Mouse (Mus musculus): Measurements from ENCODE around the gene Lhb. TPM values are rescaled to one million over a fixed set of nuclear protein-coding genes. Genes with fewer than 3 reads are reported as not detected.

Gene Lhb
- polyA plus RNA-seq, 1 experiment, result not detected

GRCm38 (mm10) chr7:45443526-45444420 is 23.2 kb downstream of the Lhb start:
- no peak for TF ChIP-seq CTCF (IDR thresholded peaks at IDR 0.05; ENCODE audit: insufficient read depth, low read depth, low read length)
- no peak for TF ChIP-seq POLR2A (IDR thresholded peaks at IDR 0.05; ENCODE audit: insufficient read depth, low read depth, low read length)
- Histone ChIP-seq H3K4me3 (ENCODE audit: insufficient read depth, low read depth, low read length) (no peak overlapping the region), H3K27ac (ENCODE audit: insufficient read depth, low read depth, low read length) (no peak overlapping the region), H3K4me1 (ENCODE audit: control insufficient read depth, insufficient read depth, low read length) (0 out of 2 replicates have a peak, but pooled peaks cover 2% of the 10 kb centered on the region)
- 92% methylated on average over 22 of the region's 22 CpGs for WGBS

- TF ChIP-seq POLR2A (IDR thresholded peaks at IDR 0.05; ENCODE audit: insufficient read depth, low read depth, low read length) (no peak), CTCF (IDR thresholded peaks at IDR 0.05; ENCODE audit: insufficient read depth, low read depth, low read length) (no peak)
- Histone ChIP-seq H3K27ac (ENCODE audit: insufficient read depth, low read depth, low read length) (no peak overlapping the region), H3K4me3 (ENCODE audit: insufficient read depth, low read depth, low read length) (no peak overlapping the region), H3K4me1 (ENCODE audit: control insufficient read depth, insufficient read depth, low read length) (peaks cover 5% of the 10 kb centered on the region)
Observed at GRCm38 (mm10) chr7:45446589-45446988, 26.0 kb downstream of the Lhb start.

- Histone ChIP-seq H3K4me3 (ENCODE audit: insufficient read depth, low read depth, low read length) (peak overlapping the region; percentile 8; the same call in 1 of the 2 replicates), H3K27ac (ENCODE audit: insufficient read depth, low read depth, low read length) (no peak overlapping the region), H3K4me1 (ENCODE audit: control insufficient read depth, insufficient read depth, low read length) (peaks cover 7% of the 10 kb centered on the region)
- TF ChIP-seq POLR2A (IDR thresholded peaks at IDR 0.05; ENCODE audit: insufficient read depth, low read depth, low read length) (no peak), CTCF (IDR thresholded peaks at IDR 0.05; ENCODE audit: insufficient read depth, low read depth, low read length) (peak; percentile 49; the same call in 1 of the 2 replicates)
- WGBS, result 35% methylated on average over 11 of the region's 11 CpGs
Observed at GRCm38 (mm10) chr7:45447325-45447990, 26.8 kb downstream of the Lhb start.

GRCm38 (mm10) chr7:45449974-45450373 is 29.4 kb downstream of the Lhb start:
- peaks cover 7% of the 10 kb centered on the region for H3K4me1 ChIP-seq (ENCODE audit: control insufficient read depth, insufficient read depth, low read length)
- WGBS, result 79% methylated on average over 1 of the region's 1 CpGs
- H3K27ac ChIP-seq (ENCODE audit: insufficient read depth, low read depth, low read length), result no peak overlapping the region
- TF ChIP-seq POLR2A (IDR thresholded peaks at IDR 0.05; ENCODE audit: insufficient read depth, low read depth, low read length), result no peak
- TF ChIP-seq CTCF (IDR thresholded peaks at IDR 0.05; ENCODE audit: insufficient read depth, low read depth, low read length), result no peak
- no peak overlapping the region for H3K4me3 ChIP-seq (ENCODE audit: insufficient read depth, low read depth, low read length)

GRCm38 (mm10) chr7:45451344-45451982 is 30.8 kb downstream of the Lhb start:
- 39% methylated on average over 23 of the region's 23 CpGs for WGBS
- peaks cover 7% of the 10 kb centered on the region for H3K4me1 ChIP-seq (ENCODE audit: control insufficient read depth, insufficient read depth, low read length)
- no peak for TF ChIP-seq POLR2A (IDR thresholded peaks at IDR 0.05; ENCODE audit: insufficient read depth, low read depth, low read length)
- peak; percentile 73 for TF ChIP-seq CTCF (IDR thresholded peaks at IDR 0.05; ENCODE audit: insufficient read depth, low read depth, low read length)
- H3K27ac ChIP-seq (ENCODE audit: insufficient read depth, low read depth, low read length), result peak overlapping the region; percentile 16; the same call in 1 of the 2 replicates
- peak overlapping the region; percentile 44 for H3K4me3 ChIP-seq (ENCODE audit: insufficient read depth, low read depth, low read length)

- H3K4me1 ChIP-seq (ENCODE audit: control insufficient read depth, insufficient read depth, low read length), result peaks cover 17% of the 10 kb centered on the region
- no peak for TF ChIP-seq POLR2A (IDR thresholded peaks at IDR 0.05; ENCODE audit: insufficient read depth, low read depth, low read length)
- no peak overlapping the region for H3K27ac ChIP-seq (ENCODE audit: insufficient read depth, low read depth, low read length)
- H3K4me3 ChIP-seq (ENCODE audit: insufficient read depth, low read depth, low read length), result no peak overlapping the region
- WGBS, result 92% methylated on average over 15 of the region's 15 CpGs
Observed at GRCm38 (mm10) chr7:45454971-45455370, 34.4 kb downstream of the Lhb start.

GRCm38 (mm10) chr7:45455932-45456696 is 35.5 kb downstream of the Lhb start:
- 73% methylated on average over 13 of the region's 13 CpGs for WGBS

GRCm38 (mm10) chr7:45456721-45457203 is 36.1 kb downstream of the Lhb start:
- no peak overlapping the region for H3K4me3 ChIP-seq (ENCODE audit: insufficient read depth, low read depth, low read length)
- H3K4me1 ChIP-seq (ENCODE audit: control insufficient read depth, insufficient read depth, low read length), result peaks cover 22% of the 10 kb centered on the region
- 59% methylated on average over 9 of the region's 9 CpGs for WGBS
- TF ChIP-seq POLR2A (IDR thresholded peaks at IDR 0.05; ENCODE audit: insufficient read depth, low read depth, low read length) (no peak), CTCF (IDR thresholded peaks at IDR 0.05; ENCODE audit: insufficient read depth, low read depth, low read length) (no peak)
- H3K27ac ChIP-seq (ENCODE audit: insufficient read depth, low read depth, low read length), result no peak overlapping the region

More at GRCm38 (mm10) chr7:45455932-45456696, 35.5 kb downstream of the Lhb start:
- Histone ChIP-seq H3K27ac (ENCODE audit: insufficient read depth, low read depth, low read length) (no peak overlapping the region), H3K4me3 (ENCODE audit: insufficient read depth, low read depth, low read length) (no peak overlapping the region), H3K4me1 (ENCODE audit: control insufficient read depth, insufficient read depth, low read length) (peaks cover 27% of the 10 kb centered on the region)
- no peak for TF ChIP-seq POLR2A (IDR thresholded peaks at IDR 0.05; ENCODE audit: insufficient read depth, low read depth, low read length)
- no peak for TF ChIP-seq CTCF (IDR thresholded peaks at IDR 0.05; ENCODE audit: insufficient read depth, low read depth, low read length)
